Mouse (Mus musculus) liver, adult 2 months (tissue): ENCODE data around the gene Upf3b. TPM values are rescaled to one million over a fixed set of nuclear protein-coding genes. Genes with fewer than 3 reads are reported as not detected.
"Not testable (repeated sequence)": the region's sequence is repeated elsewhere in the genome, so short reads cannot be mapped to it uniquely, and the experiment has no call there.

Source experiments
- DNase-seq: peaks from one replicate; pipeline ENCODE4 v3.0.0-alpha.2; 2011; ENCODE audit warnings: low read depth, low spot score; ENCODE audit errors: extremely low read depth
- H3K27ac ChIP-seq: fragments of 200-500 bp; replicated peaks from 2 replicates; pipeline ENCODE4 v1.5.1; 2012; ENCODE audit warnings: low read depth, mild to moderate bottlenecking, control low read depth, inconsistent platforms, low read length; ENCODE audit not compliant: insufficient read depth
- H3K27me3 ChIP-seq: fragments of 200-500 bp; 2 replicates; pipeline ENCODE4 v1.6.1; 2012; ENCODE audit warnings: mild to moderate bottlenecking, moderate library complexity, low read length, inconsistent platforms; ENCODE audit not compliant: control insufficient read depth, insufficient read depth
- H3K36me3 ChIP-seq: fragments of 200-500 bp; 2 replicates; pipeline ENCODE4 v1.6.1; 2012; ENCODE audit warnings: low read length, inconsistent platforms; ENCODE audit not compliant: control insufficient read depth, insufficient read depth
- H3K4me1 ChIP-seq: fragments of 200-500 bp; 2 replicates; pipeline ENCODE4 v1.6.1; 2011; ENCODE audit warnings: low read length; ENCODE audit not compliant: control insufficient read depth, insufficient read depth
- H3K4me3 ChIP-seq: fragments of 200-500 bp; 2 replicates; pipeline ENCODE4 v1.5.1; 2011; ENCODE audit warnings: low read depth, mild to moderate bottlenecking, control low read depth, low read length, moderate library complexity; ENCODE audit not compliant: insufficient read depth
- H3K79me2 ChIP-seq: fragments of 200-500 bp; 2 replicates; pipeline ENCODE4 v1.6.1; 2012; ENCODE audit warnings: inconsistent platforms, mild to moderate bottlenecking, low read length, moderate library complexity; ENCODE audit not compliant: control insufficient read depth, insufficient read depth
- H3K9ac ChIP-seq: fragments of 200-500 bp; 2 replicates; pipeline ENCODE4 v1.6.1; 2012; ENCODE audit warnings: low read depth, mild to moderate bottlenecking, control low read depth, inconsistent platforms, low read length
- CTCF ChIP-seq: fragments of 200-500 bp; IDR thresholded peaks from 2 replicates; pipeline ENCODE4 v1.5.1; 2011; ENCODE audit warnings: low read depth, low read length, control low read depth
- POLR2A ChIP-seq: fragments of 200-500 bp; IDR thresholded peaks from 2 replicates; pipeline ENCODE4 v1.6.1; 2011; ENCODE audit warnings: low read length, control low read depth; ENCODE audit not compliant: insufficient read depth; ENCODE audit errors: extremely low read depth
- WGBS: fragments of 180-500 bp; shearing (Covaris S2); methylation state at CpG from one replicate; pipeline ENCODE4 v1.1.7; 2018; 5-methylcytosine and 5-hydroxymethylcytosine counted together
- polyA plus RNA-seq: library from polyadenylated mRNA; depleted of rRNA; stranded (reverse); fragments of >200 nt; gene quantifications from 2 replicates; pipeline ENCODE4 v1.2.3, GENCODE M21; 2012; rRNA removed
- total RNA-seq: library from RNA; depleted of rRNA; stranded (reverse); fragments of >200 nt; gene quantifications from 2 replicates; pipeline ENCODE4 v1.2.3, GENCODE M21; 2014; rRNA removed

Upf3b gene
- 4.6 and 5.7 TPM in 2 replicates for total RNA-seq
- polyA plus RNA-seq, result 1.4 and 2.2 TPM in 2 replicates

GRCm38 (mm10) chrX:37110193-37110880 lies at the start of gene Upf3b:
TSS of gene Upf3b (minus strand) at chrX:37110322.
- Histone ChIP-seq H3K27me3 (no peaks in the 10 kb centered on the region), H3K9ac (peak within 1 kb of the TSS; percentile 57), H3K36me3 (no peaks in the 10 kb centered on the region; the same call in 1 of the 2 replicates), H3K79me2 (no peaks in the 10 kb centered on the region), H3K4me3 (peak within 1 kb of the TSS; percentile 64), H3K27ac (peak within 1 kb of the TSS; percentile 48), H3K4me1 (no peaks in the 10 kb centered on the region; the same call in 1 of the 2 replicates)
- peak; percentile 92 for DNase-seq
- TF ChIP-seq CTCF, result no peak
- TF ChIP-seq POLR2A, result peak; percentile 68; the same call in 1 of the 2 replicates
- under 1% methylated on average over 30 of the region's 30 CpGs for WGBS

GRCm38 (mm10) chrX:37157839-37158238 lies 47.7 kb upstream of the Upf3b start:
- H3K9ac ChIP-seq, result no peak overlapping the region
- no peaks in the 10 kb centered on the region for H3K4me1 ChIP-seq
- DNase-seq, result peak; percentile 3
- H3K4me3 ChIP-seq, result no peak overlapping the region
- no peak overlapping the region for H3K27ac ChIP-seq
- H3K36me3 ChIP-seq, result no peaks in the 10 kb centered on the region
- WGBS, result 55% methylated on average over 4 of the region's 4 CpGs
- TF ChIP-seq POLR2A, result no peak
- peak; percentile 31; the same call in 1 of the 2 replicates for TF ChIP-seq CTCF
- H3K79me2 ChIP-seq, result no peaks in the 10 kb centered on the region
- H3K27me3 ChIP-seq, result no peaks in the 10 kb centered on the region

- TF ChIP-seq CTCF (peak; percentile 61), POLR2A (no peak)
- WGBS, result 81% methylated on average over 2 of the region's 2 CpGs
- Histone ChIP-seq H3K4me3 (no peak overlapping the region), H3K27ac (no peak overlapping the region), H3K79me2 (no peaks in the 10 kb centered on the region), H3K27me3 (no peaks in the 10 kb centered on the region), H3K36me3 (peaks cover 14% of the 10 kb centered on the region; the same call in 1 of the 2 replicates), H3K9ac (no peak overlapping the region), H3K4me1 (no peaks in the 10 kb centered on the region)
- peak; percentile 5 for DNase-seq
These were observed 34.8 kb upstream of the Upf3b start for GRCm38 (mm10) chrX:37144954-37145353.

- not testable (repeated sequence) for H3K27ac ChIP-seq, H3K79me2 ChIP-seq, H3K4me3 ChIP-seq, H3K9ac ChIP-seq, H3K27me3 ChIP-seq, DNase-seq, H3K4me1 ChIP-seq
- H3K36me3 ChIP-seq, result peaks cover 14% of the 10 kb centered on the region; the same call in 1 of the 2 replicates
- WGBS, result 64% methylated on average over 2 of the region's 4 CpGs
These were observed 34.4 kb upstream of the Upf3b start for GRCm38 (mm10) chrX:37144498-37144897.

GRCm38 (mm10) chrX:37141732-37142131 lies 31.6 kb upstream of the Upf3b start:
- Histone ChIP-seq H3K79me2 (no peaks in the 10 kb centered on the region), H3K4me1 (no peaks in the 10 kb centered on the region), H3K27me3 (no peaks in the 10 kb centered on the region), H3K9ac (no peak overlapping the region), H3K27ac (no peak overlapping the region), H3K4me3 (no peak overlapping the region), H3K36me3 (peaks cover 13% of the 10 kb centered on the region)
- DNase-seq, result no peak
- WGBS, result 75% methylated on average over 3 of the region's 3 CpGs
- TF ChIP-seq CTCF, result no peak
- TF ChIP-seq POLR2A, result no peak

- Histone ChIP-seq H3K4me1 (peaks cover 2% of the 10 kb centered on the region; the same call in 1 of the 2 replicates), H3K27ac (peak within 1 kb of the TSS; percentile 92), H3K9ac (peak within 1 kb of the TSS; percentile 97), H3K79me2 (peaks cover 2% of the 10 kb centered on the region; the same call in 1 of the 2 replicates), H3K36me3 (no peaks in the 10 kb centered on the region), H3K27me3 (no peaks in the 10 kb centered on the region), H3K4me3 (peak within 1 kb of the TSS; percentile 100)
- WGBS, result under 1% methylated on average over 51 of the region's 58 CpGs
- no peak for TF ChIP-seq CTCF
- no peak for TF ChIP-seq POLR2A
- DNase-seq, result peak; percentile 77
These were observed 16.7 kb upstream of the Upf3b start, which contains the start of gene Nkap for GRCm38 (mm10) chrX:37126671-37127358. TSS of gene Nkap (plus strand) at chrX:37126795.
